Mouse (Mus musculus) layer of hippocampus, postnatal 10 days (tissue): ENCODE measurements around the gene Ado. TPM values are rescaled to one million over a fixed set of nuclear protein-coding genes. Genes with fewer than 3 reads are reported as not detected.

Experiments
- DNase-seq, 2 experiments: peaks; one replicate each; pipeline ENCODE4 v3.0.0; 2021; ENCODE audit warnings: low spot score in 2 of 2
- total RNA-seq, 2 experiments: library from RNA; stranded (reverse); gene quantifications; 2 replicates each; pipeline ENCODE4 v1.2.3; 2021

The Ado gene
- total RNA-seq, 2 experiments from 2014 or later, result 38.7 to 39.2 TPM

GRCm38 (mm10) chr10:67537151-67537994 lies 11.4 kb downstream of the Ado start:
- peak; percentile 87 to 90 for DNase-seq

GRCm38 (mm10) chr10:67536621-67537141 lies 12.1 kb downstream of the Ado start:
- peak; percentile 29 to 43 for DNase-seq

- peak; percentile 66 to 81 for DNase-seq
Measured at GRCm38 (mm10) chr10:67535972-67536371, 12.8 kb downstream of the Ado start.

GRCm38 (mm10) chr10:67535256-67535655 lies 13.5 kb downstream of the Ado start, which contains the start of gene Egr2:
Egr2 (plus strand) TSS chr10:67535475.
- peak; percentile 28 to 51 for DNase-seq

GRCm38 (mm10) chr10:67529769-67530168 lies 19.0 kb downstream of the Ado start:
- DNase-seq, result no peak

GRCm38 (mm10) chr10:67526435-67526834 lies 22.3 kb downstream of the Ado start:
- DNase-seq, result no peak

GRCm38 (mm10) chr10:67524694-67525093 lies 24.1 kb downstream of the Ado start:
- no peak for DNase-seq

- no peak for DNase-seq
Measured at GRCm38 (mm10) chr10:67524130-67524529, 24.6 kb downstream of the Ado start.

GRCm38 (mm10) chr10:67518733-67519132 lies 30.0 kb downstream of the Ado start:
- no peak for DNase-seq

GRCm38 (mm10) chr10:67512871-67513270 lies 35.9 kb downstream of the Ado start:
- no peak for DNase-seq

- peak; percentile 25 to 29 for DNase-seq
Measured at GRCm38 (mm10) chr10:67512211-67512610, 36.5 kb downstream of the Ado start.

GRCm38 (mm10) chr10:67505248-67505647 lies 43.5 kb downstream of the Ado start:
- no peak for DNase-seq

- DNase-seq, result no peak
Measured at GRCm38 (mm10) chr10:67504046-67504445, 44.7 kb downstream of the Ado start.

GRCm38 (mm10) chr10:67503320-67503995 lies 45.3 kb downstream of the Ado start:
- no peak for DNase-seq

GRCm38 (mm10) chr10:67497951-67498350 lies 50.8 kb downstream of the Ado start:
- no peak for DNase-seq

- no peak for DNase-seq
Measured at GRCm38 (mm10) chr10:67497144-67497892, 51.4 kb downstream of the Ado start.

Other genes starting within 250 kb of the Ado start
- 1 to 10 TPM; 3.2 to 4.2 TPM for gene Egr2, start 13.5 kb downstream of the Ado start, total RNA-seq